Mouse (Mus musculus) MEL (cell line): ENCODE measurements around the gene Ror1. TPM values are rescaled to one million over a fixed set of nuclear protein-coding genes. Genes with fewer than 3 reads are reported as not detected.

Source experiments
- DNase-seq: peaks from one replicate; pipeline ENCODE4 v3.0.0; 2011; ENCODE audit warnings: low read depth, low spot score
- H3K27ac ChIP-seq: 2 replicates; pipeline ENCODE4 v1.5.1; 2012; ENCODE audit warnings: low read depth, mild to moderate bottlenecking, control low read depth, low read length, moderate library complexity; ENCODE audit not compliant: control insufficient read depth
- H3K27me3 ChIP-seq, 2 experiments: fragments of 150-350 bp in 1 of 2; sonication (generic) in 1 of 2; 2 replicates each; pipeline ENCODE4 v1.6.1; 2012; ENCODE audit warnings: low read length in 2 of 2, mild to moderate bottlenecking in 2 of 2, improper control_type of control experiment in 1 of 2, moderate library complexity in 1 of 2; ENCODE audit not compliant: insufficient read depth in 2 of 2, control insufficient read depth in 1 of 2
- H3K36me3 ChIP-seq, 2 experiments: 2 replicates each; pipeline ENCODE4 v1.6.1; 2012 to 2014; ENCODE audit warnings: low read length in 2 of 2, improper control_type of control experiment in 1 of 2, inconsistent platforms in 1 of 2, mild to moderate bottlenecking in 1 of 2; ENCODE audit not compliant: insufficient read depth in 2 of 2, control insufficient read depth in 1 of 2
- H3K4me1 ChIP-seq, 2 experiments: fragments of 150-350 bp in 1 of 2; sonication (generic) in 1 of 2; 2 replicates each; pipeline ENCODE4 v1.6.1; 2012; ENCODE audit warnings: low read length in 2 of 2, improper control_type of control experiment in 1 of 2, mild to moderate bottlenecking in 1 of 2; ENCODE audit not compliant: insufficient read depth in 2 of 2, control insufficient read depth in 1 of 2
- H3K4me3 ChIP-seq, 2 experiments: fragments of 150-350 bp in 1 of 2; sonication (generic) in 1 of 2; 2 replicates each; pipeline ENCODE4 v1.5.1; 2012; ENCODE audit warnings: low read depth in 2 of 2, low read length in 2 of 2, mild to moderate bottlenecking in 2 of 2, moderate library complexity in 2 of 2, control low read depth in 1 of 2, improper control_type of control experiment in 1 of 2; ENCODE audit not compliant: control insufficient read depth in 1 of 2, insufficient read depth in 1 of 2
- H3K79me2 ChIP-seq: 2 replicates; pipeline ENCODE4 v1.6.1; 2012; ENCODE audit warnings: mild to moderate bottlenecking, low read length, moderate library complexity; ENCODE audit not compliant: control insufficient read depth, poor library complexity, insufficient read depth
- H3K9ac ChIP-seq: 2 replicates; pipeline ENCODE4 v1.6.1; 2012; ENCODE audit warnings: low read depth, mild to moderate bottlenecking, control low read depth, low read length, moderate library complexity; ENCODE audit not compliant: control insufficient read depth, poor library complexity, severe bottlenecking
- H3K9me3 ChIP-seq: fragments of 150-350 bp; sonication (generic); replicated peaks from 2 replicates; pipeline ENCODE4 v1.6.1; 2012; ENCODE audit warnings: mild to moderate bottlenecking, low read length, improper control_type of control experiment, moderate library complexity; ENCODE audit not compliant: insufficient read depth
- BHLHE40 ChIP-seq: IDR thresholded peaks from 2 replicates; pipeline ENCODE4 v1.6.1; 2012; ENCODE audit warnings: low read depth, mild to moderate bottlenecking, inconsistent platforms, low read length, improper control_type of control experiment, borderline replicate concordance
- E2F4 ChIP-seq: IDR thresholded peaks from 2 replicates; pipeline ENCODE4 v1.6.1; 2011; ENCODE audit warnings: low read depth, low read length, improper control_type of control experiment, borderline replicate concordance
- ELF1 ChIP-seq: IDR thresholded peaks from 2 replicates; pipeline ENCODE4 v1.6.1; 2014; ENCODE audit warnings: low read depth, mild to moderate bottlenecking, inconsistent platforms, low read length, improper control_type of control experiment, moderate library complexity
- EP300 ChIP-seq, 2 experiments: IDR thresholded peaks; 2 replicates each; pipeline ENCODE4 v1.6.1; 2011; ENCODE audit warnings: improper control_type of control experiment in 2 of 2, low read length in 2 of 2, low read depth in 1 of 2, mild to moderate bottlenecking in 1 of 2
- ETS1 ChIP-seq: IDR thresholded peaks from 2 replicates; pipeline ENCODE4 v1.6.1; 2012; ENCODE audit warnings: low read depth, mild to moderate bottlenecking, inconsistent platforms, low read length, improper control_type of control experiment, moderate library complexity
- GABPA ChIP-seq: IDR thresholded peaks from 2 replicates; pipeline ENCODE4 v1.6.1; 2012; ENCODE audit warnings: low read depth, mild to moderate bottlenecking, inconsistent platforms, low read length, improper control_type of control experiment, moderate library complexity
- GATA1 ChIP-seq: IDR thresholded peaks from 2 replicates; pipeline ENCODE4 v1.6.1; 2011; ENCODE audit warnings: low read depth, low read length, improper control_type of control experiment
- HCFC1 ChIP-seq: IDR thresholded peaks from 2 replicates; pipeline ENCODE4 v1.6.1; 2012; ENCODE audit warnings: low read depth, mild to moderate bottlenecking, inconsistent platforms, low read length, improper control_type of control experiment, moderate library complexity
- JUND ChIP-seq: IDR thresholded peaks from 2 replicates; pipeline ENCODE4 v1.6.1; 2011; ENCODE audit warnings: low read depth, mild to moderate bottlenecking, improper control_type of control experiment, low read length
- MYB ChIP-seq: IDR thresholded peaks from 2 replicates; pipeline ENCODE4 v1.6.1; 2011; ENCODE audit warnings: mild to moderate bottlenecking, low read depth, low read length, improper control_type of control experiment
- NELFE ChIP-seq: IDR thresholded peaks from 2 replicates; pipeline ENCODE4 v1.6.1; 2011; ENCODE audit warnings: low read depth, low read length, improper control_type of control experiment
- NRF1 ChIP-seq: IDR thresholded peaks from 2 replicates; pipeline ENCODE4 v1.6.1; 2014; ENCODE audit warnings: low read depth, mild to moderate bottlenecking, inconsistent platforms, low read length, improper control_type of control experiment, moderate library complexity; ENCODE audit not compliant: poor library complexity, insufficient read depth, severe bottlenecking
- POLR2AphosphoS2 ChIP-seq: IDR thresholded peaks from 2 replicates; pipeline ENCODE4 v1.6.1; 2011; ENCODE audit warnings: low read length, improper control_type of control experiment
- RAD21 ChIP-seq: IDR thresholded peaks from 2 replicates; pipeline ENCODE4 v1.6.1; 2011; ENCODE audit warnings: mild to moderate bottlenecking, low read depth, low read length, improper control_type of control experiment
- RCOR1 ChIP-seq: IDR thresholded peaks from 2 replicates; pipeline ENCODE4 v1.6.1; 2012; ENCODE audit warnings: low read depth, mild to moderate bottlenecking, inconsistent platforms, low read length, improper control_type of control experiment
- SIN3A ChIP-seq: IDR thresholded peaks from 2 replicates; pipeline ENCODE4 v1.6.1; 2012; ENCODE audit warnings: low read length, improper control_type of control experiment, inconsistent platforms
- SMC3 ChIP-seq: IDR thresholded peaks from 2 replicates; pipeline ENCODE4 v1.6.1; 2011; ENCODE audit warnings: low read depth, low read length, improper control_type of control experiment
- TAL1 ChIP-seq: IDR thresholded peaks from 2 replicates; pipeline ENCODE4 v1.6.1; 2012; ENCODE audit warnings: mild to moderate bottlenecking, inconsistent platforms, low read length, moderate library complexity, mixed read lengths
- TBP ChIP-seq: IDR thresholded peaks from 2 replicates; pipeline ENCODE4 v1.8.0; 2011; ENCODE audit warnings: low read depth, low read length, improper control_type of control experiment
- TCF12 ChIP-seq: IDR thresholded peaks from 2 replicates; pipeline ENCODE4 v1.6.1; 2014; ENCODE audit warnings: low read depth, mild to moderate bottlenecking, inconsistent platforms, low read length, improper control_type of control experiment, moderate library complexity
- USF1 ChIP-seq: IDR thresholded peaks from 2 replicates; pipeline ENCODE4 v1.6.1; 2014; ENCODE audit warnings: low read depth, mild to moderate bottlenecking, inconsistent platforms, low read length, improper control_type of control experiment, moderate library complexity
- USF2 ChIP-seq, 2 experiments: IDR thresholded peaks; 2 replicates each; pipeline ENCODE4 v1.6.1; 2011 to 2012; ENCODE audit warnings: improper control_type of control experiment in 2 of 2, low read length in 2 of 2, borderline replicate concordance in 1 of 2, inconsistent platforms in 1 of 2, low read depth in 1 of 2, mild to moderate bottlenecking in 1 of 2; ENCODE audit not compliant: insufficient read depth in 1 of 2
- ZC3H11A ChIP-seq: IDR thresholded peaks from 2 replicates; pipeline ENCODE4 v1.6.1; 2012; ENCODE audit warnings: low read depth, mild to moderate bottlenecking, inconsistent platforms, low read length, improper control_type of control experiment
- ZNF384 ChIP-seq: IDR thresholded peaks from 2 replicates; pipeline ENCODE4 v1.6.1; 2012; ENCODE audit warnings: low read depth, mild to moderate bottlenecking, inconsistent platforms, low read length, improper control_type of control experiment
- polyA plus RNA-seq, 2 experiments: library from polyadenylated mRNA; stranded (reverse) in 1 of 2; unstranded in 1 of 2; fragments of >175 nt in 1 of 2; fragments of >200 nt in 1 of 2; gene quantifications; 2 replicates each; pipeline versions ENCODE4 v1.2.1 to v1.2.4; 2012; ENCODE audit warnings: low replicate concordance in 2 of 2, low read depth in 1 of 2; ENCODE audit not compliant: insufficient read length in 2 of 2, insufficient read depth in 1 of 2, missing spikeins in 1 of 2
- total RNA-seq: library from RNA; depleted of rRNA; stranded (reverse); fragments of 300-350 nt; gene quantifications from 2 replicates; pipeline ENCODE4 v1.2.3, GENCODE M21; 2012

Ror1 gene
- total and polyA plus RNA-seq, 3 experiments, result not detected

DNA sequence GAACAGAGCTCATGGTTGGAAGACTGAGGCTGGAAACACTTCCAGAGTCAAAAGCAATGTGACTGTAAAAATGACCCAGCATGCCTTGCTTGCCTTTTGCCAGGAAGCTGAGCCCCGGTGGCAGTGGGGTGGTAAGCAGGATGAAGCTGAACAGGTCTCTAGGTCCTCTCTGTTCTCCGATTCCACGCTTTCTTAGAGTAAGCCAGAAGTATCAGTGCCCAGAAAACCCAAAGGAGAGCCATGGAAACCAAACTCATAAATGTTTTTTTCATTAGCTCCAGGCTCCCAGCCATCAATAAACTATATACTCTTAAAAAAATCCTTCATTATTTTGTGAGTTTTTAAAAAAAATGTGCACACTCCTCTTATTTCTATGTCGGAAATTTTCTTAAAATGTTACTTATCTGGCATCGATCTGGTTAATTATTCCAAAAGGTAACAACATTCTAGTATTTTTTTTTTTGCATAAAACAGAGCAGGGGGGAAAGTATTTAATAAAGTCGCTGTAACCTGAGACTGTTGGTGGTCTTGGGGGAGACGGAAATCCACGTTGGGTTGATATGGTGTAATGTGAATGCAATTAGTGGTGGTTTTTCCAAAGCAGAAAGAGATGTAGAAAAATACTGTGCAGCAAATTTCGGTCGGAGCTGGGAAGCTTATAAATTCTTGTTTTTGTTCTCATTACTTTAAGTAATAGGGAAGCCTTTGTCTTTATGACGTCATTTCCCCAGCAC, 41.7 kb downstream of the Ror1 start:
- Histone ChIP-seq H3K27me3 (no peaks in the 10 kb centered on the region), H3K9me3 (no peaks in the 10 kb centered on the region), H3K36me3 (no peaks in the 10 kb centered on the region), H3K79me2 (no peaks in the 10 kb centered on the region), H3K4me3 (no peak overlapping the region), H3K9ac (no peak overlapping the region), H3K27ac (no peak overlapping the region), H3K4me1 (no peaks in the 10 kb centered on the region)
- DNase-seq, result no peak
- TF ChIP-seq ETS1, result no peak
- no peak for TF ChIP-seq TBP
- no peak for TF ChIP-seq USF2 (IDR thresholded peaks at IDR 0.05; ENCODE audit: borderline replicate concordance in 1 of 2, insufficient read depth in 1 of 2, low read depth in 1 of 2, low read length in 2 of 2)
- TF ChIP-seq ELF1, result no peak
- no peak for TF ChIP-seq POLR2AphosphoS2
- TF ChIP-seq GABPA, result no peak
- no peak for TF ChIP-seq SMC3
- TF ChIP-seq NELFE, result no peak
- TF ChIP-seq RAD21, result no peak
- TF ChIP-seq EP300 (IDR thresholded peaks at IDR 0.05; ENCODE audit: low read depth in 1 of 2, low read length in 2 of 2), result no peak
- no peak for TF ChIP-seq BHLHE40
- TF ChIP-seq ZC3H11A, result no peak
- TF ChIP-seq USF1, result no peak

DNA sequence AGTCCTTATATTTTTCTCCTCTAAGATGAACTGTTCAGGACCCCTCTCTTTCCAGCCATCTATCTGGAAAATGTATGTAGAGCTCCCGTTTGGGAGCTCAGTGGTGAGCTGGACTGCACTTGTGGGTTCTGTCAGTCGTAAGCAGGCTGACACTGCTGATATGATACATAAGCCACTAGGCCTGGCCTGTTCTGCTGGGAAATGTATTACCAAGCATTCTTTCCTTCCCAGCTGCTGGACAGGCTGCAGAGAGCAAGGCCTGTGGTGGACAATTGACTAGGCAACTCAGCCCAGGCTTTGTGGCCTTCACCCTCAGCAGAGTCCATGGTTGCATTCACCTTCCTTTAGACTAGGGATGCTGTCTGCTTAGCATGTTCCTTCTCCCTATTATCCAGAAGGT, 46.0 kb downstream of the Ror1 start:
- no peaks in the 10 kb centered on the region for H3K36me3 ChIP-seq
- no peak overlapping the region for H3K4me3 ChIP-seq
- no peaks in the 10 kb centered on the region for H3K79me2 ChIP-seq
- TF ChIP-seq NRF1 (no peak), E2F4 (no peak), TAL1 (no peak), ZNF384 (no peak), BHLHE40 (no peak), RCOR1 (no peak), GABPA (no peak), TCF12 (no peak), SIN3A (no peak), HCFC1 (no peak), USF2 (IDR thresholded peaks at IDR 0.05; ENCODE audit: borderline replicate concordance in 1 of 2, insufficient read depth in 1 of 2, low read depth in 1 of 2, low read length in 2 of 2) (no peak), TBP (no peak), JUND (no peak), USF1 (no peak), MYB (no peak), GATA1 (no peak)
- TF ChIP-seq, all 39 proteins: peak for 0
- Histone ChIP-seq H3K27me3 (no peaks in the 10 kb centered on the region), H3K9ac (no peak overlapping the region), H3K27ac (no peak overlapping the region), H3K4me1 (no peaks in the 10 kb centered on the region), H3K9me3 (no peaks in the 10 kb centered on the region)
- DNase-seq, result no peak
